Mouse (Mus musculus) CH12.LX (cell line): ENCODE measurements around the gene Tm4sf19.

Experiments used
- CTCF ChIP-seq, 2 experiments: IDR thresholded peaks in 1 of 2; conservative IDR thresholded peaks in 1 of 2; 2 replicates each; pipeline ENCODE4 v1.5.1; 2011 to 2012; ENCODE audit warnings: low read depth in 2 of 2, low read length in 2 of 2, improper control_type of control experiment in 1 of 2, inconsistent platforms in 1 of 2, mild to moderate bottlenecking in 1 of 2, moderate library complexity in 1 of 2
- EP300 ChIP-seq: IDR thresholded peaks from 2 replicates; pipeline ENCODE4 v1.6.1; 2011; ENCODE audit warnings: low read length, improper control_type of control experiment
- HCFC1 ChIP-seq: IDR thresholded peaks from 2 replicates; pipeline ENCODE4 v1.6.1; 2012; ENCODE audit warnings: low read depth, mild to moderate bottlenecking, inconsistent platforms, low read length, improper control_type of control experiment
- MYC ChIP-seq: IDR thresholded peaks from 2 replicates; pipeline ENCODE4 v1.6.1; 2011; ENCODE audit warnings: low read depth, mild to moderate bottlenecking, improper control_type of control experiment, low read length
- POLR2AphosphoS2 ChIP-seq: IDR thresholded peaks from 2 replicates; pipeline ENCODE4 v1.6.1; 2011; ENCODE audit warnings: low read depth, low read length, improper control_type of control experiment
- SIN3A ChIP-seq: IDR thresholded peaks from 2 replicates; pipeline ENCODE4 v1.6.1; 2012; ENCODE audit warnings: low read length, improper control_type of control experiment, inconsistent platforms
- USF1 ChIP-seq: IDR thresholded peaks from 2 replicates; pipeline ENCODE4 v1.6.1; 2014; ENCODE audit warnings: low read depth, mild to moderate bottlenecking, inconsistent platforms, low read length, improper control_type of control experiment

DNA sequence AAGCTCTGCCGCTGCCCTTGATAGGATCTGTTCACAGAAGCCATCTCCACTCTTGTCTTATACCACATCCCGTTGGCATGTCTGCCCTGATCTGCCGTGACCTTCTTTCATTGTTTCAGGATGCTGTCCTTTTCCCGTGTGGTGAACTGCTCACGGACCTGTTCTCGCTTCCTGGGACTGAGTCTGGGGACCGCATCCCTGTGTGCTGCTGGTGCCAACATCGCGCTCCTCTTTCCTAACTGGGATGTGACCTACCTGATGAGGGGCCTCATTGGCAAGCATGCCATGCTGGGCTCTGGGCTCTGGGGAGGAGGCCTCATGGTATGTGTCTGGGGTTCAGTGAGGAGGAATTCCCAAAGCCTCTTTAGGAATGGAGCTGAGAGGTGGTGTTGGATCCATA, 5.4 kb downstream of the Tm4sf19 start:
- no peak for TF ChIP-seq CTCF (conservative IDR thresholded peaks at IDR 0.05 in 1 of 2, IDR thresholded peaks at IDR 0.05 in 1 of 2; ENCODE audit: low read depth in 2 of 2, low read length in 2 of 2)
- no peak for TF ChIP-seq USF1
- no peak for TF ChIP-seq EP300
- TF ChIP-seq MYC, result no peak
- TF ChIP-seq POLR2AphosphoS2, result no peak
- TF ChIP-seq SIN3A, result no peak
- no peak for TF ChIP-seq HCFC1
